Mouse (Mus musculus): ENCODE data around the gene Gadd45a. TPM values are rescaled to one million over a fixed set of nuclear protein-coding genes. Genes with fewer than 3 reads are reported as not detected.

Gene Gadd45a
- polyA plus RNA-seq, 1 experiment, result 32.7 TPM

- Histone ChIP-seq H3K4me3 (replicated peaks; ENCODE audit: extremely low read depth, low read depth, low read length) (no peak overlapping the region), H3K4me1 (ENCODE audit: control insufficient read depth, insufficient read depth, low read length) (no peaks in the 10 kb centered on the region; the same call in 1 of the 2 replicates)
- 50% methylated on average over 1 of the region's 1 CpGs for WGBS
- TF ChIP-seq CTCF (IDR thresholded peaks at IDR 0.05; ENCODE audit: insufficient read depth, low read length) (no peak), POLR2A (IDR thresholded peaks at IDR 0.05; ENCODE audit: borderline replicate concordance, extremely low read depth, low read depth, low read length) (no peak)
- DNase-seq, result no peak
These were observed 12.8 kb upstream of the Gadd45a start for GRCm38 (mm10) chr6:67050063-67050462.

GRCm38 (mm10) chr6:67049695-67050038 lies 12.4 kb upstream of the Gadd45a start:
- TF ChIP-seq CTCF (IDR thresholded peaks at IDR 0.05; ENCODE audit: insufficient read depth, low read length) (no peak), POLR2A (IDR thresholded peaks at IDR 0.05; ENCODE audit: borderline replicate concordance, extremely low read depth, low read depth, low read length) (no peak)
- WGBS, result 66% methylated on average over 2 of the region's 2 CpGs
- no peaks in the 10 kb centered on the region; the same call in 1 of the 2 replicates for H3K4me1 ChIP-seq (ENCODE audit: control insufficient read depth, insufficient read depth, low read length)
- H3K4me3 ChIP-seq (replicated peaks; ENCODE audit: extremely low read depth, low read depth, low read length), result no peak overlapping the region
- DNase-seq, result no peak

- no peak for TF ChIP-seq CTCF (IDR thresholded peaks at IDR 0.05; ENCODE audit: insufficient read depth, low read length)
- TF ChIP-seq POLR2A (IDR thresholded peaks at IDR 0.05; ENCODE audit: borderline replicate concordance, extremely low read depth, low read depth, low read length), result no peak
- Histone ChIP-seq H3K4me1 (ENCODE audit: control insufficient read depth, insufficient read depth, low read length) (no peaks in the 10 kb centered on the region; the same call in 1 of the 2 replicates), H3K4me3 (replicated peaks; ENCODE audit: extremely low read depth, low read depth, low read length) (no peak overlapping the region)
- 31% methylated on average over 7 of the region's 7 CpGs for WGBS
- no peak for DNase-seq
These were observed 11.8 kb upstream of the Gadd45a start for GRCm38 (mm10) chr6:67048880-67049694.

- DNase-seq, result no peak
- 86% methylated on average over 3 of the region's 3 CpGs for WGBS
- H3K4me3 ChIP-seq (replicated peaks; ENCODE audit: extremely low read depth, low read depth, low read length), result no peak overlapping the region
These were observed 10.9 kb upstream of the Gadd45a start for GRCm38 (mm10) chr6:67048052-67048691.

DNA sequence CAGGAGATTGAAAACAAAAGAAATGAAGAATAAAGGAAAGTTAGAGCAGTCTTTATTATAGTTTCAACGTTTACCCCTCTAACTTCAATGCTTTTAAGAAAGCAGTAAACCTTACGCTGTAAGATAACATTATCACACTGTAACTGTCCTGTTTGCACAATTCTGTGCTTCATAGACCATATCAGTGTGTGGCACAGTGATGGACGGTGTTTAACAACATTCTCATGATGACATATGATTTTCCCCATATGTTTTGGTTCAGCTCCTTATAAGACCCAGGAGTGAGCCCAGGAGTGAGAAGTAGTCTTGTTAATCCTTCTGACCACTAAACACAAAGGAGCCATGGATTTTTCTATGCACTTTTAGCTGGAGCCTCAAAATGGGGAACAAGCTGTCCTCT lies 9.7 kb upstream of the Gadd45a start:
- TF ChIP-seq POLR2A (IDR thresholded peaks at IDR 0.05; ENCODE audit: borderline replicate concordance, extremely low read depth, low read depth, low read length) (no peak), CTCF (IDR thresholded peaks at IDR 0.05; ENCODE audit: insufficient read depth, low read length) (no peak)
- DNase-seq, result no peak
- H3K4me3 ChIP-seq (replicated peaks; ENCODE audit: extremely low read depth, low read depth, low read length), result no peak overlapping the region
- WGBS, result 84% methylated on average over 3 of the region's 3 CpGs
- no peaks in the 10 kb centered on the region; the same call in 1 of the 2 replicates for H3K4me1 ChIP-seq (ENCODE audit: control insufficient read depth, insufficient read depth, low read length)

More at GRCm38 (mm10) chr6:67048052-67048691, 10.9 kb upstream of the Gadd45a start:
- no peak for TF ChIP-seq CTCF (IDR thresholded peaks at IDR 0.05; ENCODE audit: insufficient read depth, low read length)
- TF ChIP-seq POLR2A (IDR thresholded peaks at IDR 0.05; ENCODE audit: borderline replicate concordance, extremely low read depth, low read depth, low read length), result no peak
- H3K4me1 ChIP-seq (ENCODE audit: control insufficient read depth, insufficient read depth, low read length), result no peaks in the 10 kb centered on the region; the same call in 1 of the 2 replicates

- TF ChIP-seq POLR2A (IDR thresholded peaks at IDR 0.05; ENCODE audit: borderline replicate concordance, extremely low read depth, low read depth, low read length) (no peak), CTCF (IDR thresholded peaks at IDR 0.05; ENCODE audit: insufficient read depth, low read length) (no peak)
- DNase-seq, result no peak
- H3K4me3 ChIP-seq (replicated peaks; ENCODE audit: extremely low read depth, low read depth, low read length), result no peak overlapping the region
- H3K4me1 ChIP-seq (ENCODE audit: control insufficient read depth, insufficient read depth, low read length), result no peaks in the 10 kb centered on the region; the same call in 1 of the 2 replicates
- WGBS, result 72% methylated on average over 3 of the region's 3 CpGs
These were observed 8.2 kb upstream of the Gadd45a start for GRCm38 (mm10) chr6:67045424-67045823.

DNA sequence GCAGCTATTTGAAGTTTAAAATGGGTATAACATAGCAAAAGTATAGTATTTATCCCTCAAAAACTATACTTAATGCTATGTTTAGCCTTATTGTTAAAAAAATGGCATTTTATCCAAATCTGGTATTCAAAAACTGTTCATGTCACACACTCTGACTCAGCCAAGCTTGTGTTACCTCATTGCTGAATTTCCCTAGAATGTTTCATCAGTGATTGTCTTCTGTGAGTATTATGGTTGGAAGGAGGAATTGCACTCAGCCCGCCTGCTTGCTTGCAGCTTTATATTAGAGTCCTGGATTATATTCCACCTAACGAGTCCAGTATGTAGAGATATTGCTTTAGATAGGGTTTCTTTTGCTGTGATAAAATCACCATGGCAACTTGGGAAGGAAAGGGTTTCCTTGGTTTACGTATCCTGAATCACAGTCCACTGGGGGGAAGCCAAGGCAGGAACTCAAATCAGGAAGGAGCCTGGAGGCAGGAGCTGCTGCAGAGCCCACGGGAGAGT lies 3.7 kb upstream of the Gadd45a start:
- TF ChIP-seq CTCF (IDR thresholded peaks at IDR 0.05; ENCODE audit: insufficient read depth, low read length), result no peak
- TF ChIP-seq POLR2A (IDR thresholded peaks at IDR 0.05; ENCODE audit: borderline replicate concordance, extremely low read depth, low read depth, low read length), result no peak
- H3K4me1 ChIP-seq (ENCODE audit: control insufficient read depth, insufficient read depth, low read length), result peaks cover under 1% of the 10 kb centered on the region; the same call in 1 of the 2 replicates
- 54% methylated on average over 4 of the region's 4 CpGs for WGBS
- no peak for DNase-seq
- H3K4me3 ChIP-seq (replicated peaks; ENCODE audit: extremely low read depth, low read depth, low read length), result no peak overlapping the region

- TF ChIP-seq POLR2A (IDR thresholded peaks at IDR 0.05; ENCODE audit: borderline replicate concordance, extremely low read depth, low read depth, low read length) (no peak), CTCF (IDR thresholded peaks at IDR 0.05; ENCODE audit: insufficient read depth, low read length) (no peak)
- Histone ChIP-seq H3K4me1 (ENCODE audit: control insufficient read depth, insufficient read depth, low read length) (peaks cover 5% of the 10 kb centered on the region), H3K4me3 (replicated peaks; ENCODE audit: extremely low read depth, low read depth, low read length) (no peak overlapping the region)
- DNase-seq, result no peak
- 100% methylated on average over 2 of the region's 3 CpGs for WGBS
These were observed 1.7 kb upstream of the Gadd45a start for GRCm38 (mm10) chr6:67038964-67039363.

GRCm38 (mm10) chr6:67036356-67036811 lies 873 bp downstream of the Gadd45a start:
- TF ChIP-seq CTCF (IDR thresholded peaks at IDR 0.05; ENCODE audit: insufficient read depth, low read length) (peak; percentile 78), POLR2A (IDR thresholded peaks at IDR 0.05; ENCODE audit: borderline replicate concordance, extremely low read depth, low read depth, low read length) (0 out of 2 replicates have a peak, but pooled peaks have one; percentile 24)
- WGBS, result under 1% methylated on average over 29 of the region's 29 CpGs
- H3K4me1 ChIP-seq (ENCODE audit: control insufficient read depth, insufficient read depth, low read length), result peaks cover 5% of the 10 kb centered on the region
- H3K4me3 ChIP-seq (replicated peaks; ENCODE audit: extremely low read depth, low read depth, low read length), result peak overlapping the region; percentile 67
- DNase-seq, result peak; percentile 82

Measured in lung, adult 2 months (tissue).